Mouse (Mus musculus): ENCODE measurements around the gene Dapk1. TPM values are rescaled to one million over a fixed set of nuclear protein-coding genes. Genes with fewer than 3 reads are reported as not detected.
A peak's percentile ranks its signal among the peaks of the same experiment; 100 is the strongest.

The Dapk1 gene
- polyA plus RNA-seq, 1 experiment from 2014 or later, result 10.1 TPM

DNA sequence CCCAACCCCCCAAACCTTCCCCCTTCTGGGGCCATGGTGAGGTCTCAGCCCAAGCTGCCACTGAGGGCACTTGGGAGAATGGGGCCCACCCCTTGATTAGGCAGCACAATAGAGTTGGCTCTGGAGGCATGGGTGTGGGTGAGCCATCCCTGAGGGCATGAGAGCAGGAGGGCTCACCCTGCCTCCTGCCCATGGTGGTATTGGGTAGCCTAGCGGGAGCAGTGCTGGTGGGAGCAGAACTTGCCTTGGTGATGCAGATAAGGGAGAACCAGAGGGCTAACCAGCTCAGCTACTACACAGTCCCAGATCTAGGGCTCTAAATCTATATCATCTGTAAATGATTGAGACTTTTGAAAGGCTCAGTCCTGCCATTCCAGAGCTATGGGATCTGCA lies 32.2 kb upstream of the Dapk1 start:
- ATAC-seq (no peak), DNase-seq (no peak)
- TF ChIP-seq CTCF (IDR thresholded peaks at IDR 0.05; ENCODE audit: low read depth) (no peak), EP300 (IDR thresholded peaks at IDR 0.05; ENCODE audit: low read depth) (no peak)
- no peak overlapping the region for H3K4me3 ChIP-seq (ENCODE audit: low read depth, low read length)
- H3K27ac ChIP-seq (ENCODE audit: low read depth), result no peak overlapping the region
- no peaks in the 10 kb centered on the region for H3K27me3 ChIP-seq (ENCODE audit: insufficient read depth, low read length)
- WGBS (ENCODE audit: insufficient replicate concordance), result 91% methylated on average over 1 of the region's 1 CpGs
- no peaks in the 10 kb centered on the region for H3K4me1 ChIP-seq (ENCODE audit: insufficient read depth)
- no peak overlapping the region for H3K9ac ChIP-seq (replicated peaks)
- H3K9me3 ChIP-seq (ENCODE audit: low read length), result no peaks in the 10 kb centered on the region
- no peaks in the 10 kb centered on the region for H3K36me3 ChIP-seq (replicated peaks; ENCODE audit: insufficient read depth, low read length)
- no peak overlapping the region for H3K4me2 ChIP-seq (ENCODE audit: low read depth, low read length)

- Histone ChIP-seq H3K27ac (ENCODE audit: low read depth) (peak overlapping the region; percentile 82), H3K9ac (replicated peaks) (no peak overlapping the region), H3K4me3 (ENCODE audit: low read depth, low read length) (no peak overlapping the region), H3K4me1 (ENCODE audit: insufficient read depth) (no peaks in the 10 kb centered on the region), H3K27me3 (ENCODE audit: insufficient read depth, low read length) (no peaks in the 10 kb centered on the region), H3K4me2 (ENCODE audit: low read depth, low read length) (no peak overlapping the region), H3K9me3 (ENCODE audit: low read length) (no peaks in the 10 kb centered on the region), H3K36me3 (replicated peaks; ENCODE audit: insufficient read depth, low read length) (no peaks in the 10 kb centered on the region)
- whole genome bisulfite sequencing (ENCODE audit: insufficient replicate concordance), result 52% methylated on average over 3 of the region's 3 CpGs
- TF ChIP-seq CTCF (IDR thresholded peaks at IDR 0.05; ENCODE audit: low read depth) (no peak), EP300 (IDR thresholded peaks at IDR 0.05; ENCODE audit: low read depth) (no peak)
- peak; percentile 20 for DNase-seq
- ATAC-seq, result peak; percentile 67
Observed at GRCm38 (mm10) chr13:60573541-60573940, 28.2 kb upstream of the Dapk1 start.

DNA sequence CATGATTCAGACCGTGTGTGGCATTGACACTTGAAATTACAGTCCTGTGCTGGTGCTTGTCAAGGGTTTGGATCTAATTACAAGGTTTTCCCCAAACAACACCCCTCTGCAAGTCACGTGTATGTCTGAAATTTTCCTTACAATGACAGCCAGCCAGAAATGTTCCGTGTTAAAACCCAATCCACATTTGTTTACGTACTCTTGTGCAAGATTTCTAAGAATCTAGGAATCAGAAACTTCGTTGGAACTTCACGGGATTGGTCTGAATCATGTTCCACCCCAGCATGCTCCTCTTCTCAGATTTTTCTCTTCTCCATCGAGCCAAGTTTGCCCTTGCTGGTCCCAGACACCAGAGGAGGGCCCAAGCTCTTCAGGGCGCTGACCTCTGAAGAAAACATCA lies 27.8 kb upstream of the Dapk1 start:
- Histone ChIP-seq H3K4me3 (ENCODE audit: low read depth, low read length) (no peak overlapping the region), H3K9me3 (ENCODE audit: low read length) (no peaks in the 10 kb centered on the region), H3K27me3 (ENCODE audit: insufficient read depth, low read length) (no peaks in the 10 kb centered on the region), H3K9ac (replicated peaks) (no peak overlapping the region), H3K36me3 (replicated peaks; ENCODE audit: insufficient read depth, low read length) (no peaks in the 10 kb centered on the region), H3K27ac (ENCODE audit: low read depth) (peak overlapping the region; percentile 82), H3K4me1 (ENCODE audit: insufficient read depth) (no peaks in the 10 kb centered on the region), H3K4me2 (ENCODE audit: low read depth, low read length) (no peak overlapping the region)
- DNase-seq, result peak; percentile 33
- 51% methylated on average over 8 of the region's 8 CpGs for WGBS (ENCODE audit: insufficient replicate concordance)
- ATAC-seq, result peak; percentile 82
- TF ChIP-seq EP300 (IDR thresholded peaks at IDR 0.05; ENCODE audit: low read depth), result peak; percentile 89
- TF ChIP-seq CTCF (IDR thresholded peaks at IDR 0.05; ENCODE audit: low read depth), result no peak

DNA sequence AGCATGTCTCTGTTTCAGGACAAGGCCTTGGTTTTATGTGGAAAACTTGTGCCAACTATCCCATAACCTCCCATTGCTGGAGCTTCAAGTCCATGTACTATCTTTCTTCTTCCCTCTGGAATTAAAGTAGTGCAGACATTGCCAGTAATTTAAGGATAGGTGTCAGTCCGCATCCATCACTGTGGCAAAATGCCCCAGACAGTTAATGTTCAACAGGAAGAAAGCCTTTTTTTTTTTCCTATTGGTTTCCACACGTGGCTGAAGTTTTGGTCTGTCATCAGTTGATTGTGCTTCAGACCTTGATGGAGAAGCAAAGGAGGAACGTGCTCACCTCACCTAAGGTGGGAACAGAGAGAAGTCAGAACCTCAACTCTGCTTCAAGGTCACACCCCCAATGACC lies 23.2 kb upstream of the Dapk1 start:
- no peak for DNase-seq
- H3K4me2 ChIP-seq (ENCODE audit: low read depth, low read length), result no peak overlapping the region
- H3K4me3 ChIP-seq (ENCODE audit: low read depth, low read length), result no peak overlapping the region
- no peak for TF ChIP-seq CTCF (IDR thresholded peaks at IDR 0.05; ENCODE audit: low read depth)
- TF ChIP-seq EP300 (IDR thresholded peaks at IDR 0.05; ENCODE audit: low read depth), result no peak
- WGBS (ENCODE audit: insufficient replicate concordance), result 56% methylated on average over 3 of the region's 3 CpGs
- no peaks in the 10 kb centered on the region for H3K9me3 ChIP-seq (ENCODE audit: low read length)
- H3K4me1 ChIP-seq (ENCODE audit: insufficient read depth), result no peaks in the 10 kb centered on the region
- no peak overlapping the region for H3K27ac ChIP-seq (ENCODE audit: low read depth)
- ATAC-seq, result no peak
- H3K9ac ChIP-seq (replicated peaks), result no peak overlapping the region
- no peaks in the 10 kb centered on the region for H3K36me3 ChIP-seq (replicated peaks; ENCODE audit: insufficient read depth, low read length)
- H3K27me3 ChIP-seq (ENCODE audit: insufficient read depth, low read length), result no peaks in the 10 kb centered on the region

DNA sequence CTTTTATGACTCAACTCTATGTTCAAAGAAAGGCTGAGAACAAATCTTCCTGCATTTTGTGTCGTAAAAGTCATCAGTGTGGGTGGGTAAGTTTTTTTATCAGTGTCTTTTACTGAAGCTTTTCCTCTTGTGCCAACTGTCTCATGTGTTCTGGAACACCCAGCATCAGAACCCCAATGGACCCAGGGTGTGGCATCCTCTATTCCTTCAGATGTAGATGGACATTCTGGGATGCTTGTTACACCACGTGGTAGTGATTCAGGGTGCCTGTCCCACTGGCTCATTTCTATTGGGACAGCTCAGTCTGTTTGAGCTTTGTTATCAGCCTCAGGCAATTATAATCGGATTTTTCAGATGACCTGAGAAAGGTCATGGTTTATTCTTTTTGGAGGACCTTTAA lies 6.9 kb upstream of the Dapk1 start:
- ATAC-seq (no peak), DNase-seq (no peak)
- Histone ChIP-seq H3K4me1 (ENCODE audit: insufficient read depth) (no peaks in the 10 kb centered on the region), H3K9me3 (ENCODE audit: low read length) (no peaks in the 10 kb centered on the region), H3K36me3 (replicated peaks; ENCODE audit: insufficient read depth, low read length) (no peaks in the 10 kb centered on the region), H3K27me3 (ENCODE audit: insufficient read depth, low read length) (no peaks in the 10 kb centered on the region), H3K4me3 (ENCODE audit: low read depth, low read length) (no peak overlapping the region), H3K27ac (ENCODE audit: low read depth) (no peak overlapping the region), H3K9ac (replicated peaks) (no peak overlapping the region), H3K4me2 (ENCODE audit: low read depth, low read length) (no peak overlapping the region)
- WGBS (ENCODE audit: insufficient replicate concordance), result 65% methylated on average over 3 of the region's 3 CpGs
- no peak for TF ChIP-seq EP300 (IDR thresholded peaks at IDR 0.05; ENCODE audit: low read depth)
- no peak for TF ChIP-seq CTCF (IDR thresholded peaks at IDR 0.05; ENCODE audit: low read depth)

GRCm38 (mm10) chr13:60595519-60595918 lies 6.2 kb upstream of the Dapk1 start:
- 75% methylated on average over 6 of the region's 6 CpGs for WGBS (ENCODE audit: insufficient replicate concordance)
- TF ChIP-seq CTCF (IDR thresholded peaks at IDR 0.05; ENCODE audit: low read depth) (no peak), EP300 (IDR thresholded peaks at IDR 0.05; ENCODE audit: low read depth) (no peak)
- no peak for ATAC-seq

More at GRCm38 (mm10) chr13:60595519-60595918, 6.2 kb upstream of the Dapk1 start:
- Histone ChIP-seq H3K4me1 (ENCODE audit: insufficient read depth) (no peaks in the 10 kb centered on the region), H3K27me3 (ENCODE audit: insufficient read depth, low read length) (no peaks in the 10 kb centered on the region), H3K27ac (ENCODE audit: low read depth) (no peak overlapping the region), H3K4me3 (ENCODE audit: low read depth, low read length) (no peak overlapping the region), H3K9ac (replicated peaks) (no peak overlapping the region), H3K4me2 (ENCODE audit: low read depth, low read length) (no peak overlapping the region), H3K36me3 (replicated peaks; ENCODE audit: insufficient read depth, low read length) (no peaks in the 10 kb centered on the region), H3K9me3 (ENCODE audit: low read length) (no peaks in the 10 kb centered on the region)
- DNase-seq, result no peak
